Mouse (Mus musculus) c-Kit-positive CD71-negative TER-119-negative erythroid progenitor cells, embryonic 14.5 days (primary cell): ENCODE data around the gene Tma7.

ENCODE experiments used
- DNase-seq: peaks from one replicate; pipeline ENCODE4 v3.0.0-alpha.2; 2013; ENCODE audit warnings: low read depth

Tma7 gene

DNA sequence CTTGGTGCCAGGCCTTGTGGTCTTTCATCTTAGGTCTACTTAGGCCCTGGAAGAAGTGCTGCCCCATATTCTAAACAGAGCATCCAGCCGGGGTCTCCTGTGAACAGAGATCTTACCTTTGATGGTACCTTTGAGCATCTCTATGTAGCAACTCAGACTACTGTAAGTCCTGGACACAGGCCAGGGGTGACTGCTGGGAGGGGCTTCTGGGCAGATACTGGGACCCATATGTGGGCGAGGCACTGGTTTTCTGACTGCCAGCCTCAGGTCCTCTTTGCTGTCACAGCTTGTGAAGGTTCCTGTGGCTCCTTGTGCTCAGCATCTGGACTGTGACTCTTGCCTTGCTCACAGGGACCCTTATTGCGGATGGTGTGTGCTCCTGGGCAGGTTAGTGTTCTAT is 20.2 kb upstream of the Tma7 start:
- DNase-seq: no peak

DNA sequence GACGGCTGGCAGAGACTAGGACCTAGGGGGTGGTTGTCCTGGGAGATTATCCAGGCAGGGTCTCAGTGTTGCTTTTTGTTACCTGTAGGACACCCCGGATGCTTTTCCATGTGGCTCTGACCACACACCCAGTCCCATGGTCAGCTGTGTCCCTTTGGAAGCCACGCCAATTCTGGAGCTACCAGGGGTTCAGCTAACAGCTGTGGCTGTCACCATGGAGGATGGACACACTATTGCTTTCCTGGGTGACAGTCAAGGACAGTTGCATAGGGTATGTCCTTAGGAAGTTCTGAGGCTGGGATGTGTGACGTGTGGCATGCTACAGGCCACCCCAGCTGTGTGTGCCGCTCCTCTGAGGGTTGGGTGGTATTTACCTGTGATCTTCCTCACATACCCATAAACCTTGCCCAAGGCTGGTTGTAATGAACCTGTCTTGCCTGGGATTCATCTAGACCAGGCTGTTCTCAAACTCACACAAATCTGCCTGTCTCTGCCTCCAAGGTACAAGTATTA is 19.6 kb upstream of the Tma7 start:
- no peak for DNase-seq

DNA sequence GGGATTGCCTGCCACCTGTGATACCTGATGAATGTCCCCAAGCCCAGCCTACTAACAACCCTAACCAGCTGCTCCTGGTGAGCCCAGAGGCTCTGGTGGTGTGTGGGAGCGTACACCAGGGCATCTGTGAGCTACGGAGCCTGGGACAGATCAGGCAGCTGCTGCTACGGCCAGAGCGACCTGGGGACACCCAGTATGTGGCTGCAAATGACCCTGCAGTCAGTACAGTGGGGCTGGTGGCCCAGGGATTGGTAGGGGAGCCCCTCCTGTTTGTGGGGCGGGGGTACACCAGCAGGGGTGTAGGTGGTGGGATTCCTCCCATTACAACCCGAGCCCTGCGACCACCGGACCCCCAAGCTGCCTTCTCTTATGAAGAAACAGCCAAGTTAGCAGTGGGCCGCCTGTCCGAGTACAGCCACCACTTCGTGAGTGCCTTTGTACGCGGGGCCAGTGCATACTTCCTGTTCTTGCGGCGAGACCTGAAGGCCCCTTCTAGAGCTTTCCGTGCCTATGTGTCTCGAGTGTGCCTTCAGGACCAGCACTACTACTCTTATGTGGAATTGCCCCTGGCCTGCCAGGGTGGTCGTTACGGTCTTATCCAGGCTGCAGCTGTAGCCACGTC is 18.0 kb upstream of the Tma7 start:
- no peak for DNase-seq

DNA sequence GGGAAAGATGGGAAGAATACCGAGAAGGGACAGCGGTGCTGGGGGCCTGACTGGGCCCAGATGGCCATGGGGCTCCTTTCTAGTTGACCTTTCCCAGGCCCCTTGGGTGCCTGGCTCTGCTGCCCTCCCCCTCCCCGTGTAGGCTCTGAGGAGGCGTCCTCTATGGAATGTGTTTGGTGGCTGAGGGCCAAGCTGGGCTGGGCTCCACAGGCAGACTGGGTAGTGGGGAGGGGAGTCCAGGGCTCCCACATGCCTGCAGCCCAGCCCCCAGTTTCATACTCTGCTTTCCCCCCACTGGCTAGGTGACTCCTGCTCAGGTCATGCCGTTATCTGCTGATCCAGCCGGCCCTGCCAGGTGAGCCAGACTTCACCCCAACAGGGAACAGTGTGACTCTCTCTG is 16.6 kb upstream of the Tma7 start:
- no peak for DNase-seq

DNA sequence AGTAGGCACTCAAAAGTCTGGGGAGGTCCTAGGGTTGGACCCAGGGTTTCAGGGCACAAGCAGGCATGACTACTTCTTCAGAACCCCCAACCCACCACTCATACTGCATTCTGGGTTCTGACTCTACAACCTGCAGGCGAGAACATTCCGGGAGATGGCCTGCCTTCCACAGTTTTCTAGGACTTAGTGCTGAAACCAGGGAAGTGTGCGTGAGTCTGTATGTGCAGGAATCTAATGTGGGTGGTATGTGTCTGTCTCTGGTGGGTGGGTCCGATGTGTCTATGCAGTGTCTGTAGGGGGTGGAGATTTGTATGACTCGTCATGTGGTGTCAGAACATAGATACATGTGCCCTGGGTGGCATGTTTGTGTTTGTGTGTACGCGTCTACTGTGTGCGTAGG is 16.0 kb upstream of the Tma7 start:
- no peak for DNase-seq

DNA sequence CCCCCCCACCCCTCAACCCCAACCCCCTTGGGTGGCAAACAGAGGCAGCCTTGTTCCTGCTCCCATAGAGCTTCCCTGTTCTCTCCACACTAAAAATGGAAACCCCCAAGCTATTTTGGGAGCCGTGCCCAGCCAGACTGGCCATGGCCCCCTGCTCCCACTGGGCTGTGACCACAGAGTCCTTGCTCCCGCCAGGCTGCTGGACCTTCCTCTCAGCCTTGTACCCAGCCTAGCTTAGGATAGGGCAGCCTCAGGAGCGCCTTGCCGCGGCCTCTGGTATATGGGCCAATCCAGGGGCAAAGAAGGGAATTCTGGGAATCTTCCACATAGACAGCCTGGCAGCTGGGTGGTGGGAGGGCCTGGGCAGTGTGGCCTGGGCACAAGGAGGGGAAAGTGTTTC is 15.4 kb upstream of the Tma7 start:
- DNase-seq: no peak

DNA sequence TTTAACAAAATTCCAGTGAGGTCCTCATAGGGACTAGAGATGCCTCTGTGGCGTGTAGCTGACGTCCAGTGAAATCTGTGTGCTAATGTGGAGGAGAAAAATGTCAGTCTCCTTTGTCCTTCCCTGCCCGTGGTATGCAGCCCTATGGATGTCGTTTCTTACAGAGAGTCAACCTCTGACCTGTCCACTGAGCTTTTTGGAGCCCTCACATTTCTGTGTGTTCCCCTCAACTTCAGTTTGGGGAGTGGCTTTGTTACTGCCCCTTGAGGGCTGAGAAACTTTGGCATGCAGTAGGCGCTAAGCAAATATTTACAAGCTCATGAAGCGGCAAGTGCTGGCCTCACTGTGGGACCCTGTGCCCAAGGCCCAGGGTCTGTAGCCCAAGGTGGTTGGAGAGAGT is 14.9 kb upstream of the Tma7 start:
- no peak for DNase-seq

DNA sequence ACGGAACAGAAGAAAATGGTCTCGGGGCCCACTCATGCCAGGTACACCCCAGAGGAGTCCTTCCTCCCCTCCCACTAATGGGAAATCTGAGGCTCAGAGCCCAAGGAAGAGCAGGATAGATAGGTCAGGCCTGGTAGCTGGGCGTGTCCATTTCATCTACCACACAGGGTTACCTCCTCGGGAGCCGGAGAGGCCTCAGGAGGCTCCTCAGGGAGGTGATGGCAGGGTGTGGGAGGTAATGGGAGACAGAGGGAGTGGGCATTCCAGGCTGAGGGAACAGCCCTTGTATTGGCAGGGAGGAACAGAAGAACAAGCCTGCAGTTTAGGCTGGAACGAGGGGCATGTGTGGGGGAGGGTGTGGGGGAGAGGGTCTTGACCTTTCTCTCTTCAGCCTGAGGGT is 14.5 kb upstream of the Tma7 start:
- no peak for DNase-seq

DNA sequence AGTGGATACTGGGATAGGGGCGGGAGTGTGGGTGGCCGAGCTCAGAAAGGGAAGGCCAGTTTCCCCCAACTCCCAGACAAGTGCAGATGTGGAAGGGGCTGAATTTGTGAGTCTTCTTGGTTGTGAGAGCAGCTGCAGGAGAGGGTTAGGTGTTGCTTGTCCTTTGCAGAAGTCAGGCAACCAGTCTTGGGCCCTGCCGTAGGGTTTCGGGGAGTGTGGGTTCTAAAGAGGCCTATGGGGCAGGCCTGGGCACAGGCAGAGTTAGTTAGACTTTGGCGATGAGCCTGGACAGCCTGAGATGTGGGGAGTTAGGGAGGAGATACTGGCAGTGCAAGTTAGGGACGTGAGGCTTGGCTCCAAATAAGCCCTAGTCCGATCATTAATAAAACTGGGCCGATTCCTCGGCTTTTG is 13.9 kb upstream of the Tma7 start:
- DNase-seq: no peak

DNA sequence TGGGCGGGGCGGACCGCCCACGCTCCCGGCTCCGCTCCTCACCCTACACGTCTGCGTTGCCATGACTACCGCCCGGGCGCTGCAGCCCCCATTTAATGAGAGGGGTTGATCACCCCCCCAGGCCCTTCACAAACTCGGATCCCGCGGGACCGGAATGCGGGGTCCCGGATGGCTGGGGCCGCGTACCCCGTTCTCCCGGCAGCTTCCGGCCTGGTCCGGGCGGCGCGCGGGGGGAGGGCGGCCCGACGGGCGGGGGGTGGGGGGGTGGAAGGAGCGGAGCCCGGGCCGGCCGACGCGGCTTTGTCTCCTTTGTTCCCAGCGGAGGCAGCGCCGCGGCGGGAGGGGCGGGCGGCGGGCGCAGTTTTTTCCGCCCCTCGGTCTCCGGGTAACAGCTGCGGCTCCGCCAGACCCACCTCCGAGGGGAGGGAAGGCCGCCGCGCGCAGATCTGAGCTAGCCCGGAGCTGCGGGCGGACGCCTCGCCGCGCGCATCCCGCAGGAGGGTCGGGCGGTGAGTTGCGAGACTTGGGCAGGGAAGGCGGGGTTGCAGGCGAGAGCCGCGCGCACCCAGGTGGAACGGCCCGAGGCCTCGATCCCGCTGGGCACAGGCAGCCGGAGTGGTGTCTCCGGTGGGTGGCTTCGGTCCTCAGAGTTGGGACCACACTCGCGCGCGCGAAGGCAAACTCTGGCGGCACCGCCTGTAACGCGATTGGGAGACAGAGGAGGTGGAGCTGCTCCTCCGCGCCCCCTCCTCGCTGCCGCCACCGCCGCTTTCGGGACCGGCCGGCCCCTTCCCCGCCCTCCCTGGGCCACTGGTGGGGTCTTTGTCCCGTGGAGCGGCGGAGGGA is 13.0 kb upstream of the Tma7 start, which contains the start of gene Plxnb1:
Gene Plxnb1 (plus strand): TSS at position 253 of the 846 bp plus-strand sequence.
- DNase-seq: no peak

DNA sequence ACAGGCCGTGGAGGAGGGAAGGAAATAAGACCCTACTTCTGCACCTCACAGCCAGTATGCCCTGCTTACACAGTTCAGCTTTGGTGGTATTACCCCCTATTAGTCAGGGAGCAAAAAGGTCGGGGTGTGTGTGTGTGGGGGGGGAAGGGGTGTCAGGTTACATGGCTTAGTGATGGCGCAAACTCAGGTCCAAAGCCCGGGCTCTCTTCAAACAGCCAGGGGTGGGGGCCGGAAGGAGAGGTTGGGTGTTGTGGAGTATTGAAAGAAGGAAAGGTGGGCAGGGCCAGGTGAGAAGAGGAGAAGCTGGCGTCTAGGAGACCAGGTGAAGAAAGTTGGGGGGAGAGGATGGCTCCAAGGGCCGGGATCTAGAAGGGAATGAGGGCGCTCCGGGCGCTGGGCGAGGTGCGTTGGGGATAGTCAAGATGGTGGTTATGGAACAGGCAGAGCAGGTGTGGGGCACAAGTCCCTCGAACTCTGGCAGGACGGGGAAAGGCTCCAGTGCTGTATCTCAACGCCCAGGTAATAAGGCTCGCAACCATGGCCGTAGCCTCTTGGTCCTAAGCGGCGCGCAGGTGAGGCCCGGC is 12.3 kb upstream of the Tma7 start:
- DNase-seq: no peak

DNA sequence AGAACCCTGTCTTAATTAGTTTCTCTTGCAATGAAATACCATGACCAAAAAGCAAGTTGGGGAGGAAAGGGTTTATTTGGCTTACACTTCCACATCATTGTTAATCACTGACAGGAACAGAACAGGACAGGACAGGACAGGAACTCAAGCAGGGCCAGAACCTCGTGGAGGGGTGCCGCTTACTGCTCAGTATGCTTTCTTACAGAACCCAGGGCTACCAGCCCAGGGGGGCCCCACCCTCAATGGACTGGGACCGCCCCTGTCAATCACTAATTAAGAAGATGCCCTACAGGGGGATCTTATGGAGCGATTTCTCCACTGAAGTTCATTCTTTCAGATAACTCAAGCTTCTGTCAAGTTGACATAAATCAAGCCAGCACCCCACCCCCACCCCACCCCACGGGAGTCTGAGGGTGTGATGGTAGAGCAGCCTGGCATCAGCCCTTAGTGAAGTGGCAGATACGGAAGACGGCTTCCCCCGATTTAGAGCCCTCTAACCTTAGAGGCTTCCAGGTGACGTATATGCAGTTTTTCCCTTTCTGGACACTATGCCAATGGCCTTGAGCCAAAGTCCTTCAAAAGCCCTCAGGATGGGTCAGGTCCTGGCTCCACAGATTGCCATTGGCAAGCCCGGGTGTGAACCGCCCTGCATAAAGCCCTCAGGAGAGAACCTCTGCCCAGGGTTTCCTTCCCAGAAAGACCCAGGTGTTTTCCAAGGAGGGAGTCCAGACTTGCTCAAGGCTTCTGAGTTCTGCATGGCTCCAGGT is 11.6 kb upstream of the Tma7 start:
- no peak for DNase-seq

DNA sequence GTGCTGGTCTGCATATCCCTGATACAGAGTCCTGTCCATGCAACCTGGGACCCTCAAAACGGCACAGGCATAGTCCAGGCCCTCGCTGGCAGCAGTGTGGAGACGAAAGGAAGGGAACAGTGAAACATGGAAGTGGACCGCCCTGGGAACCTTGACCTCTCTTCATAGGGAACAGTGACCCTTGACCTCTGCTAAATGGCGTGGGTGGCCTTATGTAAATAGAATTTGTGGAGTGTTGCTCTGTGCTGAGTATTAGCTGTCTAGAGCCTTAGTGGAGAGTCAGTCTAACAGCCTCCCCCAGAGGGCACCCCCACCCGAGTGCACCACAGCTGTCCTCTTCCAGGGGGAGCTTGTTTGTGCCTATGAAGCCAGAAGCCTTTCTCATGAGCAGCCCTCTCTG is 10.4 kb upstream of the Tma7 start:
- no peak for DNase-seq

DNA sequence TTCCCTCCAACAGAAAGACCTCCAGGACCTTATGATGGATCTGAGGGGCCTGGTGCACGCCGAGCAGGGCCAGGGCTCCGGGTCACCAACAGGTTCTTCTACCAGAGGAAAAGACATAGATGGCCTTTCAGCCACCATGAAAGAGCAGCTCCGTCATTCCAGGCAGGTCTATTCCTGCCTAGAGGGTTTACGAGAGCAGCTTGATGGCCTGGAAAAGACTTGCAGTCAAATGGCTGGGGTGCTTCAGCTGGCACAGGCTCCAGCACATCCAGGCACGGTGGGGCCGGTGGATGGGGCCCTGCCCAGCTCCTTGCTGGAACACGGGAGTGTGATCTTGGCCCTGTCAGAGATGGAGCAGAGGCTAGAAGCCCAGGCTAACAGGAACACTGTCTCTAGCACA is 9.4 kb upstream of the Tma7 start:
- DNase-seq: no peak

DNA sequence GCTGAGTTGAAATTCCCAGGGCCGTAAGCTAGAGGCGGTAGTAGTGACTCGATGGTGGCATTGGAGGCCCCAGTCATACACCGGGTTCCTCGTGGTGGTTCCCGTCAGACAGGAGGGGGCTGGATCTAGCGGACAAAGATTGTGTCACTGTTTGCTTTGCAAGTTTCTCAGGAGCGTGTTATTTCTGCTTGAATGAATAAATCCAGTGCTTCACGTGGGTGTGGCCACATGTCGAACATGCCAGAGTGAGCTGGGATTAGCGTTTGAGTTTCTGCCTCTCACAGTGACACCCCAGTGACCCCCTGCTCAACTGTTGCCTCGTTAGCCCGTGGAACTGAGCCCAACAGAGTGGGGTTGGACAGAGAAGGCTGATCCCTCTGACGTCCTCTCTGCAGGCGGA is 8.1 kb upstream of the Tma7 start:
- DNase-seq: no peak

DNA sequence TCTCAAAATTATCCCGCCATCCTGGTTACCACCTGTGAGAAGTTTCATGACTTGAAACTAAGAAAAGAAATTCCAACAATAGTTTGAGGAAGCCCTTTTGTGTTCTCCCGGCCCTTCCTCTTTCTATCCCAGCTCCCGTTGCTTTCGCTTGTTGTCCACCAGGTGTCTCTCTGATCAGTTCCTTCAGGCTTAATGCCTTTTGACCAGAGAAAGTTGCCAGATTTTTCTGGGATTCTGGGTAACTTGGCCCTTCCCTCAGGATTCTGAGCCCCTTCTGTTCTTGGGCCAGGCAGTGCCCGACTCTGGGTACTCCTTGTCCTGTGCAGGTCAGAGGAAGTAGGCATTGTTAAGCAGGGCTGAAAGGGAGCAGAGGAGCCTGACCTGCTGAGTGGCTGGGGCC is 5.6 kb upstream of the Tma7 start:
- DNase-seq: no peak

DNA sequence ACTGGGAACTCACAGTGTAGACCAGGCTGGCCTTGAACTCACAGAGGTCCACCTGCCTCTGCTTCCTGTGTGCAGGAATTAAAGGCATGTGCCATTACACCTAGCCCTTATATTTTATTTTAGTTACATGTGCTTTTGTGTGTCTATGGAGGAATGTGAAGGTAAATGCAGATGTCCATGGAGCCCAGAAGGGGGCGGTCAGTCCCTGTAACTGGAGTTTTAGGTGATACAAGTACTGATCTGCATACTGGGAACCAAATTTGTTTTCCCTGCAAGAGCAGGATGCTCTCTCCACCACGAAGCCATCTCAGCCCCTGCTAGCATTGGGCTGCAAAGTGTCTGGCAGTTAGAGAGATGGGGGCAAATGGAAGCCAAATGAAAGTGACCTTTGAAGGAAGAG is 2.5 kb upstream of the Tma7 start:
- DNase-seq: no peak

DNA sequence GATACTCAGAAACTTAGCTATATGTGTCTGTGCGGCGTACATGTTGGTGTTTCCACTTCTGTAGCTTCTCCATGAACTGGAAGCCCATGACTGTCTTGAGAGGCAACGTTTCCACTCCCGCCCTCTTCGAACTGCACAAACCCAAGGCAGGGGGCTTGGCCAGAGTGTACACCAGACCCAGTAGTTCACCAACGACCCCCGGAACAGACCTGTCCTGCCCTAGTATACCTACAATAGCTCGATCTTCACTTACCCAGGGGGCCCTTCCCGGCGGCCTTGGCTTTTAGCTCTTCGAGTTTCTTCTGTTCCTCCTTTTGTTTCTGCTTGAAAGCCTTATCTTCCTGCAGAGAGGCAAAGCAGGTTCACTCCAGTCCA is 651 bp downstream of the Tma7 start:
- DNase-seq: no peak

DNA sequence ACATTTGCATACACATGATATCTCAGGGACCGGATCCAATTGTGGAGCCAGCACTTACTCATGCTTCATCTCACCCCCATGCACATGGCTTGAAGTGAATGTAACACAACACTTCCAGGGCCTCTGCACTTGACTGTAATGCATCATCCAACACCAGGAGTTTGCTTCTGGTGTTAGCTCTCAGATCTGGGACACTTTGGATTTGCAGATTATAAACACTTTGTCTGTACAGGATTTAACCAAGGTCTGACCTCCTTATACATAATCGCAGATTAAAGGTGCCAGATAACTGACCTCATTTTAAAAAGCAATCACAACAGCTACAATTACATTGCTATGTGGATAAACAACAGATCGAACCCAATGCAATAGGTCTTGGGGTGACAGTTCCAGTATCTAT is 1.9 kb downstream of the Tma7 start:
- DNase-seq: no peak

DNA sequence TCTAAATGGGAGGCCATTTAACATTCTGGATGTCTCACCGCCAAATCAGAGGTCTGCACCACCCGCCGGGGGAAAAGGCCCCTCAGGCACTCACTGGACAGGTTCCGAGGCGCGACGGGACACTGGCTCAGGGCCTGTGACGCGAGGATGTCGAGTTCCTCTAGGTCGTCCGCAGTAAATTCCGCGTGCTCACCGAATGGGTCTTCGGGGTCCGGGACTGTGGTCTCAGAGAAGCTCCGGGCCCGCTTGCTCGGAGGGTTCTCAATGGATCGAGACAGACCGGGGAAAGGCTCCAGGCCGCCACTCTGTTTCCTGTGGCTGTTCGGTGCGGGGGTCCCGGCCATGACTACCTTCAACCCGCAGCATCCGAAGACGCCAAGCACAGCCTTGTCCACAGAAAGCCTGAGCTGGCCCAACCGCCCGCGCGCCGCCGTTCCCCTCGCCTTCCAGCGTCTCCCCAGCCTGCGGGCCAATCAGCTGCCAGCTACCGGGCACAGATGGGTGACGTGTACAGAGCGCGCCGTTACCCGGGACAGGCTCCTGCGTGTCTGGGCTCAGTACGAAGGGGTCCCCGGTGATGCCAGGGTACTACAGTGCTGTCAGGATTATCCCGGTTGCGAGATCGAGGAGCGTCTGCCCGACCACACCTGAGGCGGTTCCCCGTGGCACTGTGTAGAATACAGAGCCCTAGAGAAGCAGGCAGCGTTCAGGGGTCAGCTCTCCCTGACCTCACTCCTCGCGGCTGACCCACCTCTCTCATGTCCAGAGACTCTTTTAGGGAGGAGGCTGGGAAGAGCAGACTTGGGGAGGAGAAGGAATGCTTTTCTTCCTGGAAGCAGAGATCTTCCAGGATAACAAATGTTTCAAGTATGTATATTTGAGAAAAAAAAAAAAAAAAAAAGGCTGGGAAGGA is 8.5 kb downstream of the Tma7 start, which contains the start of gene Atrip:
Gene Atrip (minus strand): TSS at position 464 of the 913 bp plus-strand sequence.
- DNase-seq: peak; percentile 82

DNA sequence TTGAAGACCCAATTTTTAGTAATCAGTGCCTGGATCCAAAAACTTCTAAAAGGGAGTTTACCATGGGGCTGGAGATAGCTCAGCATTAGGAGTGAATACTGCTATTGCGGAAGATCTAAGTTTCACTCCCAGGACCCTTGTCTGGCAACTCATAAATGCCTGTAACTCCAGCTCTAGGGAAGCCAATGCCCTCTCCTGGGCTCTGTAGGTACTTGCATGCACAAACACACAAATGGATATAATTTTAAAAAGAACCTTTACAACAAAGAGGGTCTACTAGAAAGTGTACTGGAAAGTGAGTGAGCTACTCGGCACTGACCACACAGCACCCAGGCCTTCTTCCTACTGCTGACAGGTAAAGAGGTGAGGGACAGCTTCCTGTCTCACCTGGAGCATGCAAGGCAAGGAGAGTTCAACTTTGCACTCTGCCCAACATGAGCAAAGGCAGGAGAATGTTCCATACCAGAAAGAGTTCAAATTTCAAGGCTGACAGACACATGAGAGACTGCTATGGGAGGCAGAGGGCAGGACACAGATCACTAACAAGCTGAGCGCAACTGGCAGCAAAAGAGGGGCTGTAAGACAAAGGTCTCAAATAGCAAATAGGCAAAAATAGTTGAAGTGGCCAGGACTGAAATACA is 14.2 kb downstream of the Tma7 start:
- no peak for DNase-seq
